Mouse (Mus musculus) stomach, postnatal 0 days (tissue): ENCODE results near the gene Spg20. TPM values are rescaled to one million over a fixed set of nuclear protein-coding genes. Genes with fewer than 3 reads are reported as not detected.

ENCODE experiments used
- ATAC-seq: fragments of 200-750 bp; cut with Nextera tagmentation; 2 replicates; pipeline ENCODE4 v1.8.0; 2017; ENCODE audit not compliant: low FRiP score, low TSS enrichment
- DNase-seq: peaks from one replicate; pipeline ENCODE4 v3.0.0-alpha.2; 2016; ENCODE audit warnings: low spot score
- H3K27ac ChIP-seq: fragments of 300-500 bp; sonication (generic); replicated peaks from 2 replicates; pipeline ENCODE4 v1.5.1; 2014; ENCODE audit warnings: mild to moderate bottlenecking, control low read depth
- H3K27me3 ChIP-seq: fragments of 300-500 bp; sonication (generic); 2 replicates; pipeline ENCODE4 v1.6.1; 2014; ENCODE audit warnings: low read length; ENCODE audit not compliant: control insufficient read depth, insufficient read depth
- H3K36me3 ChIP-seq: fragments of 300-500 bp; sonication (generic); 2 replicates; pipeline ENCODE4 v1.6.1; 2014; ENCODE audit warnings: low read length, mixed read lengths; ENCODE audit not compliant: control insufficient read depth, insufficient read depth
- H3K4me1 ChIP-seq: fragments of 300-500 bp; sonication (generic); replicated peaks from 2 replicates; pipeline ENCODE4 v1.6.1; 2014; ENCODE audit warnings: antibody characterized with exemption; ENCODE audit not compliant: control insufficient read depth, insufficient read depth
- H3K4me2 ChIP-seq: fragments of 300-500 bp; sonication (generic); replicated peaks from 2 replicates; pipeline ENCODE4 v1.6.1; 2014; ENCODE audit warnings: low read depth, mild to moderate bottlenecking, control low read depth, moderate library complexity
- H3K4me3 ChIP-seq: fragments of 300-500 bp; sonication (generic); 2 replicates; pipeline ENCODE4 v1.5.1; 2014; ENCODE audit warnings: low read depth, low read length, control low read depth
- H3K9ac ChIP-seq: fragments of 300-500 bp; sonication (generic); 2 replicates; pipeline ENCODE4 v1.6.1; 2014; ENCODE audit warnings: mild to moderate bottlenecking, low read length, control low read depth, mixed read lengths
- H3K9me3 ChIP-seq: fragments of 300-500 bp; sonication (generic); 2 replicates; pipeline ENCODE4 v1.6.1; 2016; ENCODE audit warnings: low read length; ENCODE audit not compliant: control insufficient read depth
- CTCF ChIP-seq: IDR thresholded peaks from 2 replicates; pipeline ENCODE4 v1.5.1; 2016; ENCODE audit warnings: antibody characterized with exemption, low read depth, mild to moderate bottlenecking, moderate library complexity
- EP300 ChIP-seq: optimal IDR thresholded peaks from 2 replicates; pipeline ENCODE3; 2016; ENCODE audit warnings: antibody characterized with exemption
- WGBS: fragments of 180-500 bp; shearing (Covaris S2); extraction: QIAGEN DNeasy Blood & Tissue Kit; methylation state at CpG from one replicate; pipeline ENCODE4 v1.1.7; 2014; 5-methylcytosine and 5-hydroxymethylcytosine counted together
- polyA plus RNA-seq: library from polyadenylated mRNA; unstranded; fragments of >200 nt; fragmentation: Nextera tagmentation; extraction: Ambion mirVana; gene quantifications from 2 replicates; pipeline ENCODE4 v1.2.1, GENCODE M21; 2015

The Spg20 gene
- polyA plus RNA-seq, 1 experiment from 2014 or later = 14.4 TPM

- Histone ChIP-seq H3K4me1 (no peaks in the 10 kb centered on the region), H3K9me3 (no peaks in the 10 kb centered on the region), H3K4me3 (no peak overlapping the region), H3K36me3 (no peaks in the 10 kb centered on the region), H3K9ac (no peak overlapping the region), H3K27me3 (no peaks in the 10 kb centered on the region), H3K27ac (no peak overlapping the region), H3K4me2 (no peak overlapping the region)
- TF ChIP-seq CTCF = no peak
- TF ChIP-seq EP300 = no peak
- no peak for ATAC-seq
- WGBS = 79% methylated on average over 6 of the region's 6 CpGs
- no peak for DNase-seq
Measured at GRCm38 (mm10) chr3:55146441-55146840, 34.5 kb downstream of the Spg20 start.

GRCm38 (mm10) chr3:55147156-55147555 lies 35.2 kb downstream of the Spg20 start:
- Histone ChIP-seq H3K4me2 (no peak overlapping the region), H3K9ac (no peak overlapping the region), H3K4me3 (no peak overlapping the region), H3K36me3 (no peaks in the 10 kb centered on the region), H3K27ac (no peak overlapping the region), H3K9me3 (no peaks in the 10 kb centered on the region), H3K27me3 (no peaks in the 10 kb centered on the region), H3K4me1 (no peaks in the 10 kb centered on the region)
- DNase-seq (no peak), ATAC-seq (no peak)
- no peak for TF ChIP-seq CTCF
- TF ChIP-seq EP300 = no peak
- WGBS = 82% methylated on average over 2 of the region's 2 CpGs

GRCm38 (mm10) chr3:55148091-55148490 lies 36.2 kb downstream of the Spg20 start:
- Histone ChIP-seq H3K4me1 (no peaks in the 10 kb centered on the region), H3K9me3 (no peaks in the 10 kb centered on the region), H3K9ac (no peak overlapping the region), H3K27me3 (no peaks in the 10 kb centered on the region), H3K4me3 (no peak overlapping the region), H3K4me2 (no peak overlapping the region), H3K27ac (no peak overlapping the region), H3K36me3 (no peaks in the 10 kb centered on the region)
- DNase-seq (no peak), ATAC-seq (no peak)
- no peak for TF ChIP-seq CTCF
- TF ChIP-seq EP300 = no peak
- 40% methylated on average over 3 of the region's 3 CpGs for WGBS

GRCm38 (mm10) chr3:55151656-55152433 lies 39.9 kb downstream of the Spg20 start:
- DNase-seq (peak; percentile 53), ATAC-seq (no peak)
- no peak overlapping the region for H3K4me3 ChIP-seq
- H3K4me2 ChIP-seq = no peak overlapping the region
- no peaks in the 10 kb centered on the region for H3K9me3 ChIP-seq
- TF ChIP-seq CTCF (peak; percentile 87), EP300 (no peak)
- no peak overlapping the region for H3K9ac ChIP-seq
- no peaks in the 10 kb centered on the region for H3K36me3 ChIP-seq
- no peaks in the 10 kb centered on the region for H3K4me1 ChIP-seq
- 45% methylated on average over 7 of the region's 7 CpGs for WGBS
- no peak overlapping the region for H3K27ac ChIP-seq
- no peaks in the 10 kb centered on the region for H3K27me3 ChIP-seq

- TF ChIP-seq CTCF (peak; percentile 69), EP300 (no peak)
Measured at GRCm38 (mm10) chr3:55152673-55153334, 40.9 kb downstream of the Spg20 start.

GRCm38 (mm10) chr3:55154163-55154562 lies 42.3 kb downstream of the Spg20 start:
- Histone ChIP-seq H3K36me3 (no peaks in the 10 kb centered on the region), H3K27ac (no peak overlapping the region), H3K4me3 (no peak overlapping the region), H3K27me3 (no peaks in the 10 kb centered on the region), H3K4me2 (no peak overlapping the region), H3K4me1 (no peaks in the 10 kb centered on the region), H3K9ac (no peak overlapping the region), H3K9me3 (no peaks in the 10 kb centered on the region)
- DNase-seq (no peak), ATAC-seq (no peak)
- WGBS = 83% methylated on average over 7 of the region's 7 CpGs
- TF ChIP-seq EP300 (no peak), CTCF (no peak)

More at GRCm38 (mm10) chr3:55152673-55153334, 40.9 kb downstream of the Spg20 start:
- no peak for ATAC-seq
- H3K27ac ChIP-seq = no peak overlapping the region
- no peak for DNase-seq
- H3K9me3 ChIP-seq = no peaks in the 10 kb centered on the region
- no peaks in the 10 kb centered on the region for H3K36me3 ChIP-seq
- H3K9ac ChIP-seq = no peak overlapping the region
- no peaks in the 10 kb centered on the region for H3K4me1 ChIP-seq
- H3K27me3 ChIP-seq = no peaks in the 10 kb centered on the region
- no peak overlapping the region for H3K4me3 ChIP-seq
- H3K4me2 ChIP-seq = no peak overlapping the region
- 66% methylated on average over 6 of the region's 6 CpGs for WGBS
